ENCODE assay signal across 8 mouse cellular contexts in the genomic region with DNA sequence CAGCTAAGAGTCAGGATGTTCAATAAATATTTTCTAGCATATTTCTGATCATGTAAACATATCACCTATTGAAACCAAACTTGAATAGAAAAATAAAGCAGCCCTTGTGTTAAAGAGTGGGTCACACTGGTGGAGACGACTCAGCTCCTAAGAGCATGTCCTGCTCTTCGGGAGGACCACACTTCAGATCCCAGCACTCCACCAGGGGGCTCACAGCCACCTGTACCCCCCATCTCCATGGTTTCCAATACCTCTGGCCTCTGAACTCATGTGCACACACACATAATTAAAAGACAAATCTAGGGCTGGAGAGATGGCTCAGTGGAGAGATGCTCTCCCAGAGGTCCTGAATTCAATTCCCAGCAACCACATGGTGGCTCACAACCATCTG. TPM values are rescaled to one million over a fixed set of nuclear protein-coding genes. Genes with fewer than 3 reads are reported as not detected.
DNase-seq lines count a peak whose midpoint lies in the region; ATAC-seq and TF ChIP-seq lines count a peak whose summit lies in the region.

No protein-coding gene starts in this region.

- no peaks in the 10 kb centered on the region for H3K9me3 ChIP-seq in heart, embryonic 10.5 days
- H3K9me3 ChIP-seq in E14TG2a.4 (ENCODE audit: low read length): no peaks in the 10 kb centered on the region
- no peaks in the 10 kb centered on the region for H3K9me3 ChIP-seq in hindbrain, embryonic 11.5 days (ENCODE audit: control insufficient read depth, low read length)
- H3K9me3 ChIP-seq in midbrain, embryonic 10.5 days (replicated peaks): no peaks in the 10 kb centered on the region

- H3K9ac ChIP-seq in hindbrain, embryonic 11.5 days (ENCODE audit: low read depth, low read length): no peak overlapping the region

- no peak for ATAC-seq in hindbrain, embryonic 11.5 days (ENCODE audit: low FRiP score)

- peaks cover 45% of the 10 kb centered on the region for H3K36me3 ChIP-seq in heart, embryonic 10.5 days
- H3K36me3 ChIP-seq in E14TG2a.4 (ENCODE audit: insufficient read depth, low read length): peaks cover 42% of the 10 kb centered on the region
- no peaks in the 10 kb centered on the region for H3K36me3 ChIP-seq in hindbrain, embryonic 11.5 days (ENCODE audit: control insufficient read depth, insufficient read depth, low read length)
- peaks cover 47% of the 10 kb centered on the region for H3K36me3 ChIP-seq in midbrain, embryonic 10.5 days

- peak overlapping the region; percentile 1; the same call in 1 of the 2 replicates for H3K4me2 ChIP-seq in hindbrain, embryonic 11.5 days (replicated peaks; ENCODE audit: low read depth, low read length)

- no peaks in the 10 kb centered on the region for H3K27me3 ChIP-seq in heart, embryonic 10.5 days (ENCODE audit: insufficient read depth, poor library complexity, severe bottlenecking)
- no peaks in the 10 kb centered on the region for H3K27me3 ChIP-seq in E14TG2a.4 (ENCODE audit: insufficient read depth, low read length)
- H3K27me3 ChIP-seq in hindbrain, embryonic 11.5 days (ENCODE audit: control insufficient read depth, insufficient read depth, low read length): no peaks in the 10 kb centered on the region
- no peaks in the 10 kb centered on the region for H3K27me3 ChIP-seq in midbrain, embryonic 10.5 days (ENCODE audit: low read depth, poor library complexity, severe bottlenecking)

- no peak for DNase-seq in heart, embryonic 10.5 days (ENCODE audit: low spot score)
- no peak for DNase-seq in heart, postnatal 25 days (ENCODE audit: low spot score)
- DNase-seq in hindbrain, embryonic 11.5 days (ENCODE audit: low spot score): no peak
- DNase-seq in midbrain, embryonic 10.5 days (ENCODE audit: low spot score): no peak
- DNase-seq in frontal cortex, postnatal 25 days (ENCODE audit: low spot score in 2 of 2): no peak
- DNase-seq in layer of hippocampus, adult 9-11 months: no peak
- no peak for DNase-seq in cerebellum, adult 9-10 months

- TF ChIP-seq CTCF in E14TG2a.4 (conservative IDR thresholded peaks at IDR 0.05; ENCODE audit: low read length): peak; percentile 6; the same call in 1 of the 2 replicates

- WGBS in heart, embryonic 10.5 days: 70% methylated on average over 2 of the region's 2 CpGs
- 71% methylated on average over 2 of the region's 2 CpGs for WGBS in hindbrain, embryonic 11.5 days
- WGBS in midbrain, embryonic 10.5 days: 73% methylated on average over 2 of the region's 2 CpGs

- no peak overlapping the region for H3K27ac ChIP-seq in heart, embryonic 10.5 days
- H3K27ac ChIP-seq in hindbrain, embryonic 11.5 days (ENCODE audit: low read depth, low read length): no peak overlapping the region
- H3K27ac ChIP-seq in midbrain, embryonic 10.5 days (replicated peaks): no peak overlapping the region; the same call in 1 of the 2 replicates

- peaks cover 47% of the 10 kb centered on the region for H3K4me1 ChIP-seq in heart, embryonic 10.5 days
- H3K4me1 ChIP-seq in E14TG2a.4 (replicated peaks; ENCODE audit: low read depth, low read length): peaks cover 59% of the 10 kb centered on the region
- H3K4me1 ChIP-seq in hindbrain, embryonic 11.5 days (replicated peaks; ENCODE audit: control insufficient read depth, insufficient read depth, low read length): 0 out of 2 replicates have a peak, but pooled peaks cover 5% of the 10 kb centered on the region
- H3K4me1 ChIP-seq in midbrain, embryonic 10.5 days: peaks cover 47% of the 10 kb centered on the region

- intact Hi-C loops in heart, postnatal 25 days (cut with DNase I): loop anchor here (5.0 kb wide), 1 partner anchor 250 kb away; no protein-coding TSS in a partner anchor

- peak overlapping the region; percentile 90 for H3K4me3 ChIP-seq in heart, embryonic 10.5 days
- H3K4me3 ChIP-seq in E14TG2a.4 (replicated peaks; ENCODE audit: low read length): peak overlapping the region; percentile 87
- no peak overlapping the region; the same call in 1 of the 2 replicates for H3K4me3 ChIP-seq in hindbrain, embryonic 11.5 days (ENCODE audit: low read depth, low read length)
- H3K4me3 ChIP-seq in midbrain, embryonic 10.5 days: peak overlapping the region; percentile 88

RNA-seq across cellular contexts. Expression of a gene that starts 1.7 kb away (rescaled TPM):
- polyA plus RNA-seq in heart, embryonic 10.5 days (2016; fragmentation: Nextera tagmentation; extraction: Ambion mirVana): 147 and 188 TPM in 2 replicates
- 10 to 100 TPM; 29.0 to 29.6 TPM for total RNA-seq in heart, postnatal 25 days (2021)
- polyA plus RNA-seq in hindbrain, embryonic 11.5 days (2014; fragmentation: Nextera tagmentation; extraction: Ambion mirVana): 128 and 142 TPM in 2 replicates
- polyA plus RNA-seq in midbrain, embryonic 10.5 days (2016; fragmentation: Nextera tagmentation; extraction: Ambion mirVana): 205 and 232 TPM in 2 replicates

RNA-seq across cellular contexts. Expression of a gene that starts 6.3 kb away (rescaled TPM):
- polyA plus RNA-seq in heart, embryonic 10.5 days (2016; fragmentation: Nextera tagmentation; extraction: Ambion mirVana): 79.2 and 94.0 TPM in 2 replicates
- 100 to 1,000 TPM; 192 to 222 TPM for total RNA-seq in heart, postnatal 25 days (2021)
- 75.5 and 79.4 TPM in 2 replicates for polyA plus RNA-seq in hindbrain, embryonic 11.5 days (2014; fragmentation: Nextera tagmentation; extraction: Ambion mirVana)
- polyA plus RNA-seq in midbrain, embryonic 10.5 days (2016; fragmentation: Nextera tagmentation; extraction: Ambion mirVana): 62.8 and 67.9 TPM in 2 replicates

RNA-seq across cellular contexts. Expression of a gene that starts 24.3 kb away (rescaled TPM):
- polyA plus RNA-seq in heart, embryonic 10.5 days (2016; fragmentation: Nextera tagmentation; extraction: Ambion mirVana): 18.0 and 23.3 TPM in 2 replicates
- total RNA-seq in heart, postnatal 25 days (2021): 1 to 10 TPM; 5.1 to 5.6 TPM
- polyA plus RNA-seq in hindbrain, embryonic 11.5 days (2014; fragmentation: Nextera tagmentation; extraction: Ambion mirVana): 3.7 and 4.2 TPM in 2 replicates
- polyA plus RNA-seq in midbrain, embryonic 10.5 days (2016; fragmentation: Nextera tagmentation; extraction: Ambion mirVana): 10.7 and 14.8 TPM in 2 replicates

RNA-seq across cellular contexts. Expression of a gene that starts 55.2 kb away (rescaled TPM):
- 1.9 and 2.6 TPM in 2 replicates for polyA plus RNA-seq in heart, embryonic 10.5 days (2016; fragmentation: Nextera tagmentation; extraction: Ambion mirVana)
- total RNA-seq in heart, postnatal 25 days (2021): 10 to 100 TPM; 32.6 to 45.8 TPM
- 0.32 and 0.67 TPM in 2 replicates for polyA plus RNA-seq in hindbrain, embryonic 11.5 days (2014; fragmentation: Nextera tagmentation; extraction: Ambion mirVana)
- polyA plus RNA-seq in midbrain, embryonic 10.5 days (2016; fragmentation: Nextera tagmentation; extraction: Ambion mirVana): 0.75 and 0.82 TPM in 2 replicates
